Mouse (Mus musculus) hindbrain, embryonic 12.5 days (tissue): ENCODE results near the gene Olfr522. TPM values are rescaled to one million over a fixed set of nuclear protein-coding genes. Genes with fewer than 3 reads are reported as not detected.

Experiments used
- ATAC-seq: fragments of 200-750 bp; cut with Nextera tagmentation; 2 replicates; pipeline ENCODE4 v1.8.0; 2017; ENCODE audit warnings: moderate TSS enrichment; ENCODE audit not compliant: low FRiP score
- H3K27ac ChIP-seq: fragments of 300-500 bp; sonication (generic); 2 replicates; pipeline ENCODE4 v1.5.1; 2016; ENCODE audit warnings: mild to moderate bottlenecking
- H3K27me3 ChIP-seq: fragments of 300-500 bp; sonication (generic); 2 replicates; pipeline ENCODE4 v1.6.1; 2016; ENCODE audit warnings: mild to moderate bottlenecking
- H3K36me3 ChIP-seq: fragments of 300-500 bp; sonication (generic); 2 replicates; pipeline ENCODE4 v1.6.1; 2016; ENCODE audit warnings: mild to moderate bottlenecking
- H3K4me1 ChIP-seq: fragments of 300-500 bp; sonication (generic); 2 replicates; pipeline ENCODE4 v1.6.1; 2016
- H3K4me2 ChIP-seq: fragments of 300-500 bp; sonication (generic); replicated peaks from 2 replicates; pipeline ENCODE4 v1.6.1; 2016; ENCODE audit warnings: mild to moderate bottlenecking
- H3K4me3 ChIP-seq: fragments of 300-500 bp; sonication (generic); 2 replicates; pipeline ENCODE4 v1.5.1; 2016; ENCODE audit warnings: mild to moderate bottlenecking
- H3K9ac ChIP-seq: fragments of 300-500 bp; sonication (generic); 2 replicates; pipeline ENCODE4 v1.6.1; 2016; ENCODE audit warnings: mild to moderate bottlenecking, moderate library complexity
- H3K9me3 ChIP-seq: fragments of 300-500 bp; sonication (generic); replicated peaks from 2 replicates; pipeline ENCODE4 v1.6.1; 2016; ENCODE audit warnings: mild to moderate bottlenecking
- WGBS: fragments of 180-500 bp; shearing (Covaris S2); methylation state at CpG from one replicate; pipeline ENCODE4 v1.1.7; 2016; 5-methylcytosine and 5-hydroxymethylcytosine counted together
- polyA plus RNA-seq: library from polyadenylated mRNA; unstranded; fragments of >200 nt; fragmentation: Nextera tagmentation; extraction: Ambion mirVana; gene quantifications from 2 replicates; pipeline ENCODE4 v1.2.1, GENCODE M21; 2016

Olfr522 gene
- not detected in 2 replicates for polyA plus RNA-seq

DNA sequence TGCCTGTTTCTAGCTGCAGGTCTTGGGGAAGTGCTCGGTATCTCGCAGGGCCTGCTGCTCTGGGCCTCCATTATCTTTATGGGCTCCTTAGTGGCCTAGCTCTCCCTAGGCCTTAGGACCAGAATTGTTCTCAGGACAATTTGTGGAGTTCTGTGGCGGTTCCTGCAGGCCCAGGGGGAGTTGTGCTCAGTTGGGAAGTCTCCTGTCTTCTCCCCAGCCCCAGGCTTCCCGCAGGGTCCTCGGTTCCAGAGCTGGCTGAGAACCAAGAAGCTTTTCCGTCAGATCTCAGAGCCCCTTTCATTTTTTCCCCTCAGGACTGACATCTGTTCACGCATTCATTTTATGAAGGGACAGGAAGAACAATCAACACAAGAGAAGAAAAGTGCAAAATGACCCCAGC, at the start of gene Olfr522:
Gene Olfr522 (minus strand): TSS at position 101 of the 400 bp plus-strand sequence.
- WGBS, result 77% methylated on average over 7 of the region's 7 CpGs
- no peaks in the 10 kb centered on the region for H3K36me3 ChIP-seq

DNA sequence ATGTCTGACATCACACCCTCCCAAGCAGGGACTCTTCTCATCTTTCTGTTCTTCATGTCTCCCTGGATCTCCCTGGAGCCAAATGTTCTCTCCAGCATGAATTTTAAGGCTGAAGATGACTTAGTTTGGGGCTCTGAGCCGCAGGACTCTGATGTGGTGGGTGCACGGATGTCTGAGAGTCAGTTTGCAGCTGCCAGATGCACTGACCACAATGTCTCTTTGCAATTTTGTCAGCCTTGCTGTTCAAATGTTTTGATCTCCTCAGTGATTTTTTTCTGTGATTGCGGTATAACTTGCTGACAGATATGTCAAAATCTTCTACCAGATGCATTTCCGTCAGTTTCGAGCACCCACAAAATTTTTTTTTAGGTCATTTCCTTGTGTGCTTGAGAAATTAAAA, 49.3 kb upstream of the Olfr522 start:
- Histone ChIP-seq H3K4me1 (no peaks in the 10 kb centered on the region), H3K27ac (no peak overlapping the region), H3K27me3 (no peaks in the 10 kb centered on the region), H3K9ac (no peak overlapping the region), H3K4me2 (no peak overlapping the region), H3K4me3 (no peak overlapping the region), H3K36me3 (no peaks in the 10 kb centered on the region), H3K9me3 (no peaks in the 10 kb centered on the region)
- WGBS, result 83% methylated on average over 5 of the region's 5 CpGs
- no peak for ATAC-seq

More for the DNA sequence above, at the start of gene Olfr522:
- no peak within 1 kb of the TSS for H3K27ac ChIP-seq
- ATAC-seq, result no peak
- H3K27me3 ChIP-seq, result no peaks in the 10 kb centered on the region
- no peak within 1 kb of the TSS for H3K4me2 ChIP-seq
- no peaks in the 10 kb centered on the region for H3K4me1 ChIP-seq
- H3K9me3 ChIP-seq, result no peaks in the 10 kb centered on the region
- H3K9ac ChIP-seq, result no peak within 1 kb of the TSS
- H3K4me3 ChIP-seq, result no peak within 1 kb of the TSS

GRCm38 (mm10) chr7:140208677-140209076, 44.1 kb upstream of the Olfr522 start:
- ATAC-seq, result no peak
- H3K36me3 ChIP-seq, result no peaks in the 10 kb centered on the region
- no peak overlapping the region for H3K27ac ChIP-seq
- H3K4me3 ChIP-seq, result no peak overlapping the region
- H3K4me1 ChIP-seq, result no peaks in the 10 kb centered on the region
- no peak overlapping the region for H3K9ac ChIP-seq
- WGBS, result 89% methylated on average over 3 of the region's 3 CpGs
- H3K4me2 ChIP-seq, result no peak overlapping the region
- no peaks in the 10 kb centered on the region for H3K9me3 ChIP-seq
- H3K27me3 ChIP-seq, result no peaks in the 10 kb centered on the region

- Histone ChIP-seq H3K4me3 (no peak overlapping the region), H3K27me3 (no peaks in the 10 kb centered on the region), H3K36me3 (no peaks in the 10 kb centered on the region), H3K4me1 (no peaks in the 10 kb centered on the region), H3K4me2 (no peak overlapping the region), H3K27ac (no peak overlapping the region), H3K9me3 (no peaks in the 10 kb centered on the region), H3K9ac (no peak overlapping the region)
- WGBS, result 81% methylated on average over 8 of the region's 8 CpGs
- ATAC-seq, result no peak
These were observed 43.6 kb upstream of the Olfr522 start for GRCm38 (mm10) chr7:140208153-140208552.

GRCm38 (mm10) chr7:140206904-140207303, 42.3 kb upstream of the Olfr522 start:
- Histone ChIP-seq H3K27me3 (no peaks in the 10 kb centered on the region), H3K27ac (no peak overlapping the region), H3K4me1 (no peaks in the 10 kb centered on the region), H3K36me3 (no peaks in the 10 kb centered on the region), H3K9me3 (no peaks in the 10 kb centered on the region), H3K9ac (no peak overlapping the region), H3K4me3 (no peak overlapping the region), H3K4me2 (no peak overlapping the region)
- no peak for ATAC-seq
- WGBS, result 88% methylated on average over 3 of the region's 3 CpGs

GRCm38 (mm10) chr7:140205864-140206263, 41.3 kb upstream of the Olfr522 start, which contains the start of gene Olfr524:
Olfr524 (minus strand) TSS chr7:140205964.
- Histone ChIP-seq H3K9ac (no peak within 1 kb of the TSS), H3K4me1 (no peaks in the 10 kb centered on the region), H3K9me3 (no peaks in the 10 kb centered on the region), H3K4me3 (no peak within 1 kb of the TSS), H3K4me2 (no peak within 1 kb of the TSS), H3K36me3 (no peaks in the 10 kb centered on the region), H3K27ac (no peak within 1 kb of the TSS), H3K27me3 (no peaks in the 10 kb centered on the region)
- no peak for ATAC-seq

DNA sequence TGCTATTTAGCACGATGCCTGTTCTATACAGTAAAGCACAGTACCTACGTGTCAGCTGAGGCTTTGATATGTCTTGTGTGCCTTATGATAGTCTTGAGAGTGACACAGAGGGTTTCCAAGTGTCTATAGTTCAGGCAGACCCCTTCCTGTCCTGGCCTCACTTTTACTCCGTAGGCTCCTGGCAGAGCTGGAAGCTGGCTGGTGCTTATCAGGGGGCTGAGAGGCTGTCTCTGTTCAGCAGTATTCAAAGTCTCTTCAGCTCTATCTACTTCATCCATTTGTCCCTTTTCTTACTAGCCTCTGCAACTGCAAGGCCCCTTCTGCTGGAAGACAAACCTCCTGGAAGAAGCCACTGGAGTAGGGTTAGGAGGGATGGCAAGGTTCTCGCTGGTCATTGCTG, 36.5 kb upstream of the Olfr522 start:
- no peaks in the 10 kb centered on the region for H3K36me3 ChIP-seq
- no peaks in the 10 kb centered on the region for H3K27me3 ChIP-seq
- H3K4me3 ChIP-seq, result no peak overlapping the region
- H3K27ac ChIP-seq, result no peak overlapping the region
- ATAC-seq, result no peak
- H3K4me2 ChIP-seq, result no peak overlapping the region
- no peak overlapping the region for H3K9ac ChIP-seq
- H3K4me1 ChIP-seq, result no peaks in the 10 kb centered on the region
- H3K9me3 ChIP-seq, result no peaks in the 10 kb centered on the region
- 89% methylated on average over 4 of the region's 4 CpGs for WGBS

DNA sequence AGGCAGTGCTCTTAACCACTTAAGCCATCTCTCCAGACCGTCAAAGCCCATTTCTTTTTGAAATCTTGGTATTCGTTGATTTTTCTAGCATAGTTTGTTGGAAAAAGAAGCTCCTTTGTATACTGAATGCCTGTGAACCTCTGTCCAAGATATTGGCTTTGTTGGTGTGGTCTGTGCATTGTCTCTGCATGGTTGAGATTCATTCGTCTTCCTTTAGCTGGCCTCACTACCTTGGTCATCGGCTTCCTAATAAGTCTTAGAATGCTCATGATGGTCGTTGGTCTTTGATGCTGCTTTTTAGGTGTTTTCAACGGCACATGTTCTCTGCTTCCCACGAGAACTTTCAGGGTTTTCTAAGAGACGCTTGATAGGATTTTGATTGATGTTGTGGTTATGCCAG, 31.4 kb upstream of the Olfr522 start:
- no peak overlapping the region for H3K9ac ChIP-seq
- no peak for ATAC-seq
- no peaks in the 10 kb centered on the region for H3K4me1 ChIP-seq
- H3K4me3 ChIP-seq, result no peak overlapping the region
- no peaks in the 10 kb centered on the region for H3K36me3 ChIP-seq
- H3K9me3 ChIP-seq, result no peaks in the 10 kb centered on the region
- no peak overlapping the region for H3K4me2 ChIP-seq
- no peak overlapping the region for H3K27ac ChIP-seq
- H3K27me3 ChIP-seq, result no peaks in the 10 kb centered on the region
- 78% methylated on average over 8 of the region's 8 CpGs for WGBS

DNA sequence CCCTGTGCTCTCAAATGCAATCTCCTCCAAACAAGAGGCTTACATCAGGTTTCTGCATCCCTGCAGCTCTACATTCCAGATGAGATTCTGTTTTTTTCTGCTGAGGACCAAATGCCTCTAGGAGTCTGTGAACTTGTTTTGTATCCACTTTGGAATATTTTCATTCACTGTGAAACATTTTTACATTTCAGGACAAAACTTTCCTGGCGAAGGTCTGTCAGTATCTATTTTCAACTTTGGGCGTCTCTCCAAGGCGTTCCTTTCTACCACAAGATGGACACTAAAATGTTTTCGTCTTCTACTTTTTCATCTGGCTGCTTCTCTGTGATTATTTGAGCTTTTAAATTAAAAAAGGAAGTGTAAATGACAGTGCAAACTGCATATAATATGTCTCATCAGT, 29.5 kb upstream of the Olfr522 start:
- H3K36me3 ChIP-seq, result no peaks in the 10 kb centered on the region
- no peak overlapping the region for H3K4me2 ChIP-seq
- WGBS, result 89% methylated on average over 4 of the region's 4 CpGs
- no peak overlapping the region for H3K9ac ChIP-seq
- H3K27me3 ChIP-seq, result no peaks in the 10 kb centered on the region
- no peak overlapping the region for H3K4me3 ChIP-seq
- no peak for ATAC-seq
- no peaks in the 10 kb centered on the region for H3K4me1 ChIP-seq
- H3K9me3 ChIP-seq, result no peaks in the 10 kb centered on the region
- no peak overlapping the region for H3K27ac ChIP-seq

GRCm38 (mm10) chr7:140192851-140193250, 28.3 kb upstream of the Olfr522 start:
- H3K36me3 ChIP-seq, result no peaks in the 10 kb centered on the region
- no peak for ATAC-seq
- WGBS, result 82% methylated on average over 2 of the region's 2 CpGs
- H3K27ac ChIP-seq, result no peak overlapping the region
- H3K9ac ChIP-seq, result no peak overlapping the region
- H3K4me2 ChIP-seq, result no peak overlapping the region
- H3K4me3 ChIP-seq, result no peak overlapping the region
- H3K4me1 ChIP-seq, result no peaks in the 10 kb centered on the region
- no peaks in the 10 kb centered on the region for H3K9me3 ChIP-seq
- no peaks in the 10 kb centered on the region for H3K27me3 ChIP-seq

- H3K9me3 ChIP-seq, result no peaks in the 10 kb centered on the region
- H3K9ac ChIP-seq, result no peak overlapping the region
- no peak overlapping the region for H3K4me3 ChIP-seq
- H3K27ac ChIP-seq, result no peak overlapping the region
- H3K4me1 ChIP-seq, result no peaks in the 10 kb centered on the region
- H3K4me2 ChIP-seq, result no peak overlapping the region
- no peak for ATAC-seq
- WGBS, result 55% methylated on average over 2 of the region's 2 CpGs
- no peaks in the 10 kb centered on the region for H3K27me3 ChIP-seq
- H3K36me3 ChIP-seq, result no peaks in the 10 kb centered on the region
These were observed 27.9 kb upstream of the Olfr522 start for GRCm38 (mm10) chr7:140192445-140192844.

GRCm38 (mm10) chr7:140190435-140190834, 25.9 kb upstream of the Olfr522 start:
- Histone ChIP-seq H3K4me1 (no peaks in the 10 kb centered on the region), H3K4me2 (no peak overlapping the region), H3K4me3 (no peak overlapping the region), H3K9ac (no peak overlapping the region), H3K27me3 (no peaks in the 10 kb centered on the region), H3K36me3 (no peaks in the 10 kb centered on the region), H3K27ac (no peak overlapping the region), H3K9me3 (no peaks in the 10 kb centered on the region)
- ATAC-seq, result no peak
- 82% methylated on average over 1 of the region's 1 CpGs for WGBS

- H3K9ac ChIP-seq, result no peak overlapping the region
- WGBS, result 58% methylated on average over 4 of the region's 4 CpGs
- no peak overlapping the region for H3K4me2 ChIP-seq
- ATAC-seq, result no peak
- H3K4me3 ChIP-seq, result no peak overlapping the region
- no peaks in the 10 kb centered on the region for H3K27me3 ChIP-seq
- H3K27ac ChIP-seq, result no peak overlapping the region
- H3K9me3 ChIP-seq, result no peaks in the 10 kb centered on the region
- H3K36me3 ChIP-seq, result no peaks in the 10 kb centered on the region
- H3K4me1 ChIP-seq, result no peaks in the 10 kb centered on the region
These were observed 24.1 kb upstream of the Olfr522 start for GRCm38 (mm10) chr7:140188391-140189328.
